Mouse (Mus musculus) erythroblast, embryonic 14.5 days (primary cell): ENCODE measurements at regions not wholly inside any gene's neighbourhood (a gene's known extent, or its start where the extent isn't known, plus 50 kb on each side); places are given as distances from the start of the nearest gene placed in this dataset.

Source experiments
- GATA1 ChIP-seq: IDR thresholded peaks from 2 replicates; pipeline ENCODE4 v1.6.1; 2012; ENCODE audit warnings: low read length, inconsistent platforms, mixed read lengths
- TAL1 ChIP-seq: IDR thresholded peaks from 3 replicates; pipeline ENCODE4 v1.6.1; 2012; ENCODE audit warnings: low read length, inconsistent platforms, mixed read lengths

DNA sequence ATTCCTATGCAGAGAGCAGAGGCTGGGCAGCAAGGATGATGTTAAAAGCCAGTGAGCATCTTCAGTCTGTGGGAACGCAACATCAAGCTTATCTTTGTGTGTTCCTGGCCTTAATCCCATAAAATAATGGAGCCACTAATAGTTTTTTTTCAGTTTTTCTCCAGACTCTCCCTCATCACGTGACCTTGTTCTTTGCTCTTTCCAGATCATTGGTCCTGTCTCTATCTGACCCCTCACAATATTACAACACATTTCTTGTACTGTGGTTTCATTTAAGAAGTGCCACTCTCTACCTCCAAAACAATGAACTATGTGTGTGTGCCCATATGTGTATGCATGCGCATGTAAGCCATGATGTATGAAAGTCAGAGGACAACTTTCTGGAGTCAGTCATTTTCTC is 429.3 kb downstream of the Ets1 start:
- TF ChIP-seq GATA1 (no peak), TAL1 (no peak)
